Mouse (Mus musculus): ENCODE results near the gene Uba1.
"Not testable (repeated sequence)": the region's sequence is repeated elsewhere in the genome, so short reads cannot be mapped to it uniquely, and the experiment has no call there.

Gene Uba1

DNA sequence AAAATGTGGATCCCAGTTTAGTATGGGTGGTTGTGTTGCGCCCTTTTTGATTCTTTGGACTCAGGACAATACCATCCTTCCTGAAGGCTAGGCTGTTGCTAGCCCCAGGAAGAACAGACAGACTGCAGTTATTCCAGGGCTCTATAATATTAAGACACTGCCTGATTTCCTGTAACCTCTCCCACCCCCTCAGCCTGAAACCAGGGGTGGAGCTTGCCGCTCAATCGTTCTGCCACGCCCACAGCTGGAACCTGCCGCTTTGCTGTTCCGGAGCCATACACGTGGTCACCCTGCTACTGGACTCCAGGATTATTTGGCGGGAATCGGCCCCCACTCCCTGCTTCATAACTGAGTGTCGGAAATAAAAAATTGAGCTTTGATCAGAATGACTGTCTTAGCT is 71.9 kb downstream of the Uba1 start:
- not testable (repeated sequence) for DNase-seq

All from cerebellum, adult 8-10 months (tissue).